In genomic region chr16:42718452-42718851, GRCm38 (mm10) we compare ENCODE assay signal across 17 mouse cellular contexts.
DNase-seq lines count a peak whose midpoint lies in the region; ATAC-seq lines count a peak whose summit lies in the region.
"Had no signal": no experiment of that assay in that cellular context is flagged by ENCODE, and none has a peak within 500 bp of the region (broad histone marks: within the 10 kb centered on the region; RNA-seq: fewer than 3 reads in every experiment).

No protein-coding gene starts in this region.

- no peaks in the 10 kb centered on the region for H3K36me3 ChIP-seq in embryonic facial prominence, embryonic 14.5 days (ENCODE audit: control insufficient read depth, insufficient read depth, low read length)
- H3K36me3 ChIP-seq in embryonic facial prominence, embryonic 10.5 days (replicated peaks) = no peaks in the 10 kb centered on the region
- no peaks in the 10 kb centered on the region for H3K36me3 ChIP-seq in midbrain, embryonic 12.5 days
- H3K36me3 ChIP-seq: heart, embryonic 12.5 days; liver, embryonic 12.5 days had no signal

- 71% methylated on average over 7 of the region's 7 CpGs for WGBS in embryonic facial prominence, embryonic 14.5 days
- WGBS in embryonic facial prominence, embryonic 10.5 days = 86% methylated on average over 7 of the region's 7 CpGs
- WGBS in midbrain, embryonic 12.5 days = 44% methylated on average over 7 of the region's 7 CpGs

- ATAC-seq in embryonic facial prominence, embryonic 14.5 days (ENCODE audit: low read depth) = peak; percentile 58; the same call in 1 of the 2 replicates
- ATAC-seq in midbrain, embryonic 12.5 days (ENCODE audit: low FRiP score, low read depth) = peak; percentile 32; the same call in 1 of the 2 replicates
- ATAC-seq: activated CD4-positive, CD25-positive, alpha-beta regulatory T cell, adult 4 months; liver, embryonic 12.5 days; lung, postnatal 0 days had no signal

- intact Hi-C loops in heart, postnatal 25 days (cut with DNase I) = no loop called here

- no peak overlapping the region for H3K9ac ChIP-seq in embryonic facial prominence, embryonic 14.5 days (ENCODE audit: low read depth, low read length)
- no peak overlapping the region for H3K9ac ChIP-seq in midbrain, embryonic 12.5 days (replicated peaks)
- H3K9ac ChIP-seq: heart, embryonic 12.5 days; liver, embryonic 12.5 days had no signal

- H3K27ac ChIP-seq in embryonic facial prominence, embryonic 14.5 days (replicated peaks; ENCODE audit: low read depth, low read length) = no peak overlapping the region
- no peak overlapping the region for H3K27ac ChIP-seq in embryonic facial prominence, embryonic 10.5 days (replicated peaks)
- H3K27ac ChIP-seq in midbrain, embryonic 12.5 days (replicated peaks) = no peak overlapping the region; the same call in 1 of the 2 replicates
- H3K27ac ChIP-seq: liver, embryonic 12.5 days had no signal

- H3K4me1 ChIP-seq in embryonic facial prominence, embryonic 14.5 days (ENCODE audit: control insufficient read depth, insufficient read depth, low read length) = peaks cover 5% of the 10 kb centered on the region; the same call in 1 of the 2 replicates
- peaks cover 15% of the 10 kb centered on the region for H3K4me1 ChIP-seq in embryonic facial prominence, embryonic 10.5 days
- peaks cover 21% of the 10 kb centered on the region for H3K4me1 ChIP-seq in midbrain, embryonic 12.5 days
- H3K4me1 ChIP-seq: heart, embryonic 12.5 days; liver, embryonic 12.5 days had no signal

- no peak overlapping the region for H3K4me2 ChIP-seq in embryonic facial prominence, embryonic 14.5 days (ENCODE audit: low read depth, low read length)
- H3K4me2 ChIP-seq in midbrain, embryonic 12.5 days (replicated peaks) = no peak overlapping the region
- H3K4me2 ChIP-seq: heart, embryonic 12.5 days; liver, embryonic 12.5 days had no signal

- no peaks in the 10 kb centered on the region for H3K27me3 ChIP-seq in embryonic facial prominence, embryonic 14.5 days (replicated peaks; ENCODE audit: control insufficient read depth, insufficient read depth, low read length)
- no peaks in the 10 kb centered on the region for H3K27me3 ChIP-seq in embryonic facial prominence, embryonic 10.5 days (replicated peaks; ENCODE audit: low read depth, poor library complexity, severe bottlenecking)
- no peaks in the 10 kb centered on the region for H3K27me3 ChIP-seq in midbrain, embryonic 12.5 days
- H3K27me3 ChIP-seq: CH12.LX; heart, embryonic 12.5 days; liver, embryonic 12.5 days had no signal

- no peak overlapping the region for H3K4me3 ChIP-seq in embryonic facial prominence, embryonic 14.5 days (ENCODE audit: low read depth, low read length)
- no peak overlapping the region for H3K4me3 ChIP-seq in embryonic facial prominence, embryonic 10.5 days
- no peak overlapping the region for H3K4me3 ChIP-seq in midbrain, embryonic 12.5 days
- H3K4me3 ChIP-seq: erythroblast, embryonic 14.5 days; heart, embryonic 12.5 days; liver, embryonic 12.5 days had no signal

- no peaks in the 10 kb centered on the region for H3K9me3 ChIP-seq in embryonic facial prominence, embryonic 14.5 days (ENCODE audit: control insufficient read depth, low read length)
- no peaks in the 10 kb centered on the region for H3K9me3 ChIP-seq in embryonic facial prominence, embryonic 10.5 days
- no peaks in the 10 kb centered on the region for H3K9me3 ChIP-seq in midbrain, embryonic 12.5 days
- H3K9me3 ChIP-seq: heart, embryonic 12.5 days; liver, embryonic 12.5 days had no signal

- DNase-seq in embryonic facial prominence, embryonic 14.5 days (ENCODE audit: low spot score) = no peak
- no peak for DNase-seq in embryonic facial prominence, embryonic 10.5 days (ENCODE audit: low spot score)
- DNase-seq in right cerebral cortex, adult 18-20 months = peak; percentile 9
- no peak for DNase-seq in right cerebral cortex, postnatal 36 days (ENCODE audit: low spot score in 2 of 2)
- DNase-seq in heart, postnatal 25 days (ENCODE audit: low spot score) = no peak
- DNase-seq in thymus, postnatal 36 days = no peak
- DNase-seq in gastrocnemius, postnatal 10 days = no peak
- DNase-seq: cerebellum, adult 9-10 months; gastrocnemius, postnatal 14 days; kidney, adult 8-10 months had no signal
